ENCODE assay signal across 8 mouse cellular contexts in the genomic region with DNA sequence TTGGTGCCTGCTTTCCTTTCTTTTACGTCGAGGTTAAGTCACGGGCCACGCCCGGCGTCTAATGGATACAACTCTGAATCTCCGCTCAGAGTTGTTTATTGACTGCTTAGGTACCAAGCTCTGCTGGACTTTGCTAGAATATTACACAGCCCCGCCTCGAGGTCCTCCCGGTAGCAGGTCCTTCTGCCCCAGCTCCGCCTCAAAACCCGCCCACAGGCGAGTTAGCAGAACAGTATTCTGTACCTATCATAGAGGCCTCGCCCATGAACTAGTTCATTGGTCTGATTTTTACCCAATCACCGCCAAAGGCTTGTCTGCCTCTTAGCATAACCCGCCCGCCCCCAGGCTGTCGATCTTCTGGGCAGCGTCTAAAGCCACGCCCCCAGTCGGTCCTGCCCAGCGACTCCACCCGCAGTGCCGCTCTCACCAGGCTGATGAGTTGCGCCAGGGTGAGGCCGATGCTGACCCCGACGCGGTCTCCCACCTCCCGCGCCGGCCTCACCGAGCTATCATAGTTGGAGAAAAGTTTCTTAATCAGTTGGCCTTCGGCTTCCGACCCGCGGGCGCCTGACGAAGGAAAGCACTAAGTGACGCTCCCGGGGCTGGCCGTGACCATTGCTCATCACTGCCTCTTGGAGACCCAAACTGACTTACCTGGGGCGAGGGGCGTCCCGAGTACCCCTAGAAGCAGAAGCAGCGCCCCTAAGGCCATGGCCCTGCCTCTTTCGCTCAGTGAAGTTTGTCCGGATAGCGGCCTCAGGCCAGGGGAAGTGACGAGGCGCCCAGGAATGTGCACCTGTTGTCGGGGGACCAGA. TPM values are rescaled to one million over a fixed set of nuclear protein-coding genes. Genes with fewer than 3 reads are reported as not detected.
DNase-seq lines count a peak whose midpoint lies in the region; ATAC-seq lines count a peak whose summit lies in the region.

A gene (minus strand): TSS at position 776 of the 815 bp plus-strand sequence.

- peak within 1 kb of the TSS; percentile 51 for H3K4me3 ChIP-seq in hindbrain, embryonic 16.5 days (ENCODE audit: low read length)
- H3K4me3 ChIP-seq in macrophage (ENCODE audit: inconsistent target), result peak within 1 kb of the TSS; percentile 29; the same call in 1 of the 2 replicates

- no peaks in the 10 kb centered on the region for H3K9me3 ChIP-seq in hindbrain, embryonic 16.5 days (ENCODE audit: control insufficient read depth, low read length)

- no peaks in the 10 kb centered on the region for H3K79me2 ChIP-seq in macrophage (ENCODE audit: inconsistent target)

- ATAC-seq in hindbrain, embryonic 16.5 days, result peak; percentile 95

- peak within 1 kb of the TSS; percentile 60 for H3K9ac ChIP-seq in hindbrain, embryonic 16.5 days (ENCODE audit: low read depth, low read length)

- H3K4me1 ChIP-seq in hindbrain, embryonic 16.5 days (ENCODE audit: control insufficient read depth, insufficient read depth, low read depth, low read length), result peaks cover 18% of the 10 kb centered on the region

- H3K27me3 ChIP-seq in hindbrain, embryonic 16.5 days (replicated peaks; ENCODE audit: control insufficient read depth, insufficient read depth, low read length), result peaks cover 4% of the 10 kb centered on the region

- no peak within 1 kb of the TSS for H3K27ac ChIP-seq in hindbrain, embryonic 16.5 days (ENCODE audit: low read depth, low read length)
- no peak within 1 kb of the TSS for H3K27ac ChIP-seq in macrophage

- DNase-seq in ZHBTc4 (ENCODE audit: low read depth, low spot score), result peak; percentile 98
- peak; percentile 59 to 81 for DNase-seq in cerebellum, postnatal 4 days (ENCODE audit: low spot score in 2 of 2)
- peak; percentile 97 for DNase-seq in gastrocnemius, adult 18-20 months (ENCODE audit: low spot score)
- DNase-seq in left cerebral cortex, adult 18-20 months (ENCODE audit: low spot score in 2 of 2), result peak; percentile 77 to 83
- peak; percentile 94 to 96 for DNase-seq in right cerebral cortex, postnatal 10 days (ENCODE audit: low spot score in 2 of 2)
- DNase-seq in urinary bladder, postnatal 25 days (ENCODE audit: low spot score), result peak; percentile 84

- no peaks in the 10 kb centered on the region for H3K36me3 ChIP-seq in hindbrain, embryonic 16.5 days (ENCODE audit: control insufficient read depth, insufficient read depth, low read length)
- no peaks in the 10 kb centered on the region for H3K36me3 ChIP-seq in macrophage (ENCODE audit: inconsistent target)

- peak within 1 kb of the TSS; percentile 90 for H3K4me2 ChIP-seq in hindbrain, embryonic 16.5 days (ENCODE audit: low read length)

- WGBS in hindbrain, embryonic 16.5 days, result 2% methylated on average over 52 of the region's 52 CpGs
- WGBS in macrophage (ENCODE audit: missing documents), result 2% methylated on average over 52 of the region's 52 CpGs

RNA-seq across cellular contexts. Expression of the gene that starts here (rescaled TPM):
- 10 to 100 TPM; 30.6 to 31.2 TPM for total RNA-seq in gastrocnemius, adult 18-20 months (2021)
- 1.4 and 2.9 TPM in 2 replicates for polyA plus RNA-seq in hindbrain, embryonic 16.5 days (2015; fragmentation: Nextera tagmentation; extraction: Ambion mirVana)
- total RNA-seq in left cerebral cortex, adult 18-20 months (2021), result 1 to 10 TPM; 1.2 TPM
- under 1 TPM in 6 of 26 experiments, not detected in 20; 0.41 to 0.78 (median 0.60) TPM for total RNA-seq in macrophage (2018; cell fraction: chromatin; rRNA removed)
- total RNA-seq in macrophage (2018; cell fraction: cytosol; rRNA removed), result under 1 TPM in 14 of 26 experiments, not detected in 12; 0.06 to 0.18 (median 0.09) TPM
- under 1 TPM in 9 of 26 experiments, not detected in 17; 0.22 to 0.94 (median 0.28) TPM for total RNA-seq in macrophage (2018; cell fraction: nucleus; rRNA removed)
- polyA plus RNA-seq in macrophage (2018), result not detected in 3 replicates

Comparison
In these comparisons a context has a peak if more than half of its experiments do, and no peak if none do; other contexts are left out.
1. RNA of the gene that starts here (total RNA-seq): 30.6 to 31.2 TPM in gastrocnemius, adult 18-20 months; 1.2 TPM in left cerebral cortex, adult 18-20 months; every median in the first group is over 10 times any median in the second.
2. Peak in every context shown above with its lines, with median percentiles within 50 percentile points of each other: DNase-seq.